Mouse (Mus musculus) left cerebral cortex, postnatal 10 days (tissue): ENCODE measurements around the gene Atg4a-ps. TPM values are rescaled to one million over a fixed set of nuclear protein-coding genes. Genes with fewer than 3 reads are reported as not detected.
"Not testable (repeated sequence)": the region's sequence is repeated elsewhere in the genome, so short reads cannot be mapped to it uniquely, and the experiment has no call there.

Experiments
- DNase-seq, 2 experiments: peaks; one replicate each; pipeline ENCODE4 v3.0.0; 2021 to 2022; ENCODE audit warnings: low spot score in 2 of 2, mixed read lengths in 1 of 2; ENCODE audit errors: extremely low spot score in 1 of 2
- intact Hi-C: fragments of 180-260 bp; cut with DNase I; formaldehyde crosslinking; loops from one replicate; pipeline ENCODE4 v1.15.1; 2025
- total RNA-seq, 2 experiments: library from RNA; stranded (reverse); gene quantifications; 2 replicates each; pipeline ENCODE4 v1.2.3; 2021

Atg4a-ps gene
- total RNA-seq: 1 to 10 TPM in 1 of 2 experiments, not detected in 1; 2.3 TPM

DNA sequence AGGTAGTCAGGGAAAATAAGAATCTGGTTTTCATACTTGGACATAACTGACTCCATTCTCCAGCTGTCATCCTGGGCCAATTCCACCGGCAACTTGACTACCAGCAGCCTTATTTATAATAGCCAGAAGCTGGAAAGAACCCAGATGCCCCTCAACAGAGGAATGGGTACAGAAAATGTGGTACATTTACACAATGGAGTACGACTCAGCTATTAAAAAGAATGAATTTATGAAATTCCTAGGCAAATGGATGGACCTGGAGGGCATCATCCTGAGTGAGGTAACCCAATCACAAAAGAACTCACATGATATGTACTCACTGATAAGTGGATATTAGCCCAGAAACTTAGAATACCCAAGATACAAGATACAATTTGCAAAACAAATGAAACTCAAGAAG, at the start of gene Atg4a-ps:
Gene Atg4a-ps, minus strand, starts transcription at position 101 of the 400 bp plus-strand sequence.
- DNase-seq, intact Hi-C loops: not testable (repeated sequence)

DNA sequence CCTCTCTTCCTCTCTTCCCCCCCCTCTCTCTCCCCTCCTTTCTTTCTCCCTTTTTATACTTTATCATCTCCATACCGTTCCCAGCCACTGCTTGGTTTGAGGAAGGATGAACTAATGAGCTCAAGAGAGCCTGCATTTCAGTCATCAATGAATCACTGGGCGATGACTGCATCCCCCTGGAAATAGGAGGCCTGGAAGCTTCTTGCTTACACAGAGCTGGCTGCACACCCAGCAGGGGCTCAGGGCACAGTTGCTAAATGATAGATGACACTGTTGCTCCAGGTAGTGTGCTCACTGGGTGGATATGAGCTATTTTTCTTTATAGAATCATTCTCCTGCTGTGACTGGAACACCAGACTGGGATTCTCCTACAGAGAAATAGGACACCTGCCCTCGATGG, 49.7 kb upstream of the Atg4a-ps start:
- intact Hi-C loops: no loop called here

DNA sequence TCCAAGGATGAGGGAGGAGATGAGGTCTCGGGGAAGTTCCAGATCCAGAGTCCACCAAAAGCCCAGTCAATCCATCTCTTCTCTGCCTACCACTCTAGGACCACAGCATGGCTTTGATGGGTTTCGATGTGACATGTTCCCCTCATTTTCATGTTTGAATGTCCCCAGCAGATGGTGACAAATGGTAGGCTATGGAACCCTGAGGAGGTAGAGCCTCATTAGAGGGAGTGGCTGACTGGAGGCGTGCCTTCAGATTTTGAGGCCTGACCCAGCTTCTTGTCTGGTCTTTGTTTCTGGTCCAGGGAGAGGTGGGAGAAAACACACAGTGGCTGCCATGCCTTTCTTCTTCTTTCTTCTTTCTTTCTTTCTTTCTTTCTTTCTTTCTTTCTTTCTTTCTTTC, 44.6 kb upstream of the Atg4a-ps start:
- intact Hi-C loops: no loop called here
- DNase-seq: peak in 1 of 2 experiments; percentile 32

More for the DNA sequence above, 49.7 kb upstream of the Atg4a-ps start:
- no peak for DNase-seq

DNA sequence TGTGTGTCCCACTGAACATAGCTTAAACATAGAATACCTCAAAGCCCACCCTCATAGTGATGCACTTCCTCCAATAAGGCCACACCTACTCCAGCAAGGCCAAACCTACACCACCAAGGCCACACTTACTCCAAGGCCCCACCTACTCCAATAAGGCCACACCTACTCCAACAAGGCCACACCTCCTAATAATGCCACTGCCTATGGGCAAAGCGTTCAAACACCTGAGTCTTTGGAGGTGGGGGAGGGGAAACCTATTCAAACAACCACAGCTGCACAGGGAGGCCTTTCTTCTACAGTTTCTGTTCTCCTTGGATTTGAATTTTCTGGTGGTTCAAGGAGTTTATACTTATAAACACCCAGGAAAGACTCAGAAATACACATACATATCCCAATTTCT, 43.2 kb upstream of the Atg4a-ps start:
- intact Hi-C loops: no loop called here
- no peak for DNase-seq

DNA sequence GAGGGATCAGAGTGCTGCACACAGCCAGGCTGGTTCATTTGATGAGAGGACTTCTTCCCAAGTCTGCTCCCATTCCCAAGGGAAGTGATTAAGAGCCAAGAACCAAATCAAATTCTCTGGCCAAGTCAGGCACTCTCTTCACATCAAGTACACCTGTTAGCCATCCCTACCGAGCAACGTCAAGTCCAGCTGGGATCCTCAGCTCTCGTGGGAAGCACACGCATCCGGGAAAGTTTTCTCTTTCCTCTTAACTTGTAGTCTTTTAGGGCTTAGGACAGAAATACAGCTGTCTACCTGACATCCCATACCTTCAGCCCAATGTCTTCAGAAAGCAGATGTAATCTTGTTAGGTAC, 38.1 kb upstream of the Atg4a-ps start:
- no peak for DNase-seq
- intact Hi-C loops: no loop called here

- intact Hi-C loops: no loop called here
- DNase-seq: peak; percentile 20 to 29
Measured at GRCm38 (mm10) chr3:103683234-103683965, 37.5 kb upstream of the Atg4a-ps start.

DNA sequence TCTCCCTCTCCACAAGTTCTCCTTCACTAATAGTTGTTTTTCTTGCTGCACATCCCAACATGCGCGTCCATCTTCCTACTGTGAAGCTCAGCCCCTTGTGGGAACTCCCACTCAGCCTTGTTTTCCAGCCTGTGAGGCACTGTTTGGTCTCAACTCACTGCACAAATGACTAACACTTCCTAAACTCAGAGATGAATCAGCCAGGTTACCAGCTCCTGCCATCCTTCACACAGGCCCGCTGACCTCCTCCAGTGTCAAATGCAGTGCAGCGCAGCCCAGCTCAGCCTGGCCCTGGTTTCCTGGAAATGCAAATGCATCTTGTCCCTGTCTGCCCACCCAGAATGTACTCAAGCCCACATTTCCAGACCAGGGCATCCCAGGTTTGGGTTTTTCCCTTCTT, 36.6 kb upstream of the Atg4a-ps start:
- intact Hi-C loops: no loop called here
- DNase-seq: no peak

- DNase-seq: no peak
- intact Hi-C loops: no loop called here
Measured at GRCm38 (mm10) chr3:103678811-103679210, 32.9 kb upstream of the Atg4a-ps start.

DNA sequence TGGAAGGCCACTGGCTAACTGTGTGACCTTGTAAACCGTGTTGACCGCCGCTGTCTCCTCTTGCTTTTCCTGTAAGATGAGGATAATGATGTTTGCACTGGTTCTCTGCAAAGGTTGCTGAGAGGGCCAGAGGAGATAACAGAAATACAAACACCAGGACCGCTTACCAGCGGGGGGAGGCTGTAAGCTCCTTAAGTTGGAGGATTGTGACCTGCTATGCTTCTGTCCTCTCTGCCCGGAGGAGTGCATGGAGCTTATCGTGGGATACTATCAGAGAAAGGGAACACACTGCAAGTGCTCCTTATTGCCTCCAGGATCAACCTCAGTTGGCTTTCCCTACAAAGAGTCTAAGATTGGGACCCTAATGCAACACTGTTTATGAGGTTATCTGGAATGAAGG, 26.8 kb upstream of the Atg4a-ps start:
- intact Hi-C loops: no loop called here
- DNase-seq: no peak

- intact Hi-C loops: no loop called here
- DNase-seq: no peak
Measured at GRCm38 (mm10) chr3:103672113-103672512, 26.2 kb upstream of the Atg4a-ps start.

DNA sequence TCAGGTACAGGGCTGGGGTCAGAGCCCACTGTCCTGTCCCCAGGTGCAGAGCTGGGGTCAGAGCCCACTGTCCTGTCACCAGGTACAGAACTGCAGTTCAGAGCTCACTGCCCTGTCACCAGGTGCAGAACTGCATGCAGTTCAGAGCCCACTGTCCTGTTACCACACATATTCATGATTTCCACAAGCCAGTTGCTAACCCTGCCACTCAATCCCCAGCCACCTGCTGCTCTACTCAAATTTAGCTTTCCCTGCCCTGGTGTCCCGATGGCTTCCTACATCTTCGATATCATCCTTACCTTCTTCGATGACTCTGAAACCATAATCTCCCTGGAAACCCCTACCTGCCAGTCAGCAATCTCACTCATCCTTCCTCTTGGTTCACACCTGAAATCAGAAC, 17.5 kb upstream of the Atg4a-ps start:
- no peak for DNase-seq
- intact Hi-C loops: no loop called here

GRCm38 (mm10) chr3:103661714-103662113, 15.8 kb upstream of the Atg4a-ps start:
- DNase-seq: peak in 1 of 2 experiments; percentile 14
- intact Hi-C loops: no loop called here

- no peak for DNase-seq
- intact Hi-C loops: no loop called here
Measured at GRCm38 (mm10) chr3:103660012-103660411, 14.1 kb upstream of the Atg4a-ps start.

- no peak for DNase-seq
- intact Hi-C loops: no loop called here
Measured at GRCm38 (mm10) chr3:103650406-103650805, 4.5 kb upstream of the Atg4a-ps start.

- DNase-seq: no peak
- intact Hi-C loops: no loop called here
Measured at GRCm38 (mm10) chr3:103649716-103650115, 3.8 kb upstream of the Atg4a-ps start.

- intact Hi-C loops: no loop called here
- DNase-seq: no peak
Measured at GRCm38 (mm10) chr3:103648486-103648885, 2.6 kb upstream of the Atg4a-ps start.

DNA sequence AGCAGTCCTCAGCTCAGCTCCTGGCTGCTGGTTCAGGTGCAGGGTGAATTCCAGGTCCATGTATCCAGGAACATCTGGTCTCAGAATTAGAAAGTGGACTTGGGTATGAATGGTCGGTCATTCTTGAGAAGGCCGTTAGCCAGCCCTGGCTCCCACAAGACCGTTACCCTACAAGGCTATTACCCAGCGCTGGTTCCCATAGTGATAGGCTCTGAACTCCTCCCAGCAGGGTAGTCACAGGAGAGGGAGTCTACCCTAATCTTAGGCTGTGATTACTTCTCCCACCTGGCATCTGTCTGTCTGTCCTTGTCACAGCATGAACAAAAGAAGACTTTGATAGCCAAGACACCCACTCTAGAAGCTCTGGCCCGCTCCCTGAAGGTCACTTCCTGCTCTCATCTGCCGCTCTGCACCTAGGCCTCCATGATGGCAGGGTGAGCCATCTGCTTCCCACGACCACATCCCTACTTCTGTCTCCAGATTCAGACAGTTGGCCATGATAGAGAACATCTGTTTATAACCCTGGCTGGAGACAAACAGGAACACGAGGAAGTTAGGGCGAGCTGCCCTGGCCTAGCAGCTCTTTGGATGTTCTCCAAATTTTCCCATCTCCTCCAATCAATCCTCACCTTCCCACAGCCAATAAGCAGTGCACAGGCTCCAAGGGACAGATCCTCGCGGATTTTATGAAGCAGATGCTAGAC, 1.4 kb upstream of the Atg4a-ps start:
- intact Hi-C loops: no loop called here
- no peak for DNase-seq

DNA sequence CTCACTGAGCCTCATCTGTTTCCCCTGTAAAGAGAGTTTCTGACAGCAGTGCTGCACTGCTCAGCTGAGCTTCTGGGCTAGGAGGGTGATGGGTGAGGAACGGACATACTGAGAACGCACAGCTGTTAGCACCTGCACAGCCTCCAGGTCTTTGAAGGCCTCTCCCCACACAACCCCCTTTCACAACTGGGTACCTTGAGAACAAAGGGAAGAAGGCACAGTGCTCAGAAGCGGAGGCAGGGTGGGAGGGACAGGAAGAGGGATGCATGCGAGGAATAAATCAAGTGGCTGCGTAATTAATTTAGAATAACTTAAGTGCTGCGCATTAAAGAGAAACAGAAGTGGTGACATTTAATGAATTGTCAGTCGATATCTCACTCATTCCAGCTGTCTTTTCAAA, 4.6 kb downstream of the Atg4a-ps start:
- intact Hi-C loops: no loop called here

GRCm38 (mm10) chr3:103640226-103640803, 5.6 kb downstream of the Atg4a-ps start:
- DNase-seq: no peak
- intact Hi-C loops: no loop called here

More for the DNA sequence above, 4.6 kb downstream of the Atg4a-ps start:
- DNase-seq: no peak

DNA sequence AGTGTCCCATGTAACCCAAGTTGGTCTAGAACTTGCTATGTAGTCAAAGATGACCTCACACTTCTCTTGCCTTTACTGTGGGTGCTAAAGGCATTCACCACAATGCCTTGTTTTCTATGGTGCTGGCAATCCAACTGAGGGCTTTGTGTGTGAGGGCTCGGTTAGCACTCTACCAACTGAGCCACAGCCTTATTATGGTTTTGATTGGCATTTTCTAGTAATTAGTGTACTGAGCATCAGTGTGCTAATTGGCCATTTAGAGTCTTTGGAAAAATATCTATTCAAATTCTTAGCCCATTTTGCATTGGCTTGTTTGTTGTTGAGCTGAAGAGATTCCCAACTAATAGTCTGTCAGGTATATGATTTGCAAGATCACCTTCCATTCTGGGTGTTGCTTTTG, 8.2 kb downstream of the Atg4a-ps start:
- DNase-seq: no peak
- intact Hi-C loops: no loop called here
